Mouse (Mus musculus) ovary, postnatal 36 days (tissue): ENCODE results near the gene Rmnd5a.
"Not testable (repeated sequence)": the region's sequence is repeated elsewhere in the genome, so short reads cannot be mapped to it uniquely, and the experiment has no call there.

Experiments used
- DNase-seq: peaks from one replicate; pipeline ENCODE4 v3.0.0; 2022; ENCODE audit warnings: low spot score, mixed read lengths

Rmnd5a gene

GRCm38 (mm10) chr6:71440492-71441250, at the start of gene Rmnd5a:
TSS of gene Rmnd5a (minus strand) at chr6:71440637.
- peak; percentile 100 for DNase-seq

GRCm38 (mm10) chr6:71487966-71488365, 47.5 kb upstream of the Rmnd5a start:
- no peak for DNase-seq

GRCm38 (mm10) chr6:71486867-71487266, 46.4 kb upstream of the Rmnd5a start:
- DNase-seq: no peak

GRCm38 (mm10) chr6:71486226-71486625, 45.8 kb upstream of the Rmnd5a start:
- DNase-seq: no peak

GRCm38 (mm10) chr6:71485246-71485645, 44.8 kb upstream of the Rmnd5a start:
- DNase-seq: peak; percentile 21

- no peak for DNase-seq
These were observed 40.7 kb upstream of the Rmnd5a start for GRCm38 (mm10) chr6:71481136-71481535.

GRCm38 (mm10) chr6:71480136-71480535, 39.7 kb upstream of the Rmnd5a start:
- no peak for DNase-seq

- not testable (repeated sequence) for DNase-seq
These were observed 39.2 kb upstream of the Rmnd5a start for GRCm38 (mm10) chr6:71479588-71479987.

GRCm38 (mm10) chr6:71478816-71479568, 38.6 kb upstream of the Rmnd5a start:
- DNase-seq: not testable (repeated sequence)

- DNase-seq: no peak
These were observed 36.3 kb upstream of the Rmnd5a start for GRCm38 (mm10) chr6:71476783-71477182.

GRCm38 (mm10) chr6:71475604-71476003, 35.2 kb upstream of the Rmnd5a start:
- DNase-seq: no peak

- DNase-seq: no peak
These were observed 32.3 kb upstream of the Rmnd5a start for GRCm38 (mm10) chr6:71472786-71473185.

GRCm38 (mm10) chr6:71471830-71472520, 31.5 kb upstream of the Rmnd5a start:
- no peak for DNase-seq

- DNase-seq: no peak
These were observed 28.9 kb upstream of the Rmnd5a start for GRCm38 (mm10) chr6:71469291-71469690.

- DNase-seq: no peak
These were observed 27.3 kb upstream of the Rmnd5a start for GRCm38 (mm10) chr6:71467766-71468165.

- no peak for DNase-seq
These were observed 24.7 kb upstream of the Rmnd5a start for GRCm38 (mm10) chr6:71465146-71465545.

- no peak for DNase-seq
These were observed 17.6 kb upstream of the Rmnd5a start for GRCm38 (mm10) chr6:71457956-71458608.

GRCm38 (mm10) chr6:71453983-71454739, 13.7 kb upstream of the Rmnd5a start:
- not testable (repeated sequence) for DNase-seq

- no peak for DNase-seq
These were observed 12.4 kb upstream of the Rmnd5a start for GRCm38 (mm10) chr6:71452792-71453191.

GRCm38 (mm10) chr6:71445560-71445959, 5.1 kb upstream of the Rmnd5a start:
- no peak for DNase-seq

GRCm38 (mm10) chr6:71444756-71445155, 4.3 kb upstream of the Rmnd5a start:
- DNase-seq: no peak
